Mouse (Mus musculus) right cerebral cortex, postnatal 36 days (tissue): ENCODE data around the gene Slc12a3.
"Not testable (repeated sequence)": the region's sequence is repeated elsewhere in the genome, so short reads cannot be mapped to it uniquely, and the experiment has no call there.

Source experiments
- DNase-seq, 2 experiments: peaks; one replicate each; pipeline ENCODE4 v3.0.0; 2022; ENCODE audit warnings: low spot score in 2 of 2, mixed read lengths in 1 of 2

The Slc12a3 gene

GRCm38 (mm10) chr8:94399361-94399953, 70.5 kb downstream of the Slc12a3 start:
- DNase-seq: no peak

- not testable (repeated sequence) for DNase-seq
Measured at GRCm38 (mm10) chr8:94399957-94400356, 71.0 kb downstream of the Slc12a3 start.

- DNase-seq: no peak
Measured at GRCm38 (mm10) chr8:94408443-94409080, 79.6 kb downstream of the Slc12a3 start.

- no peak for DNase-seq
Measured at GRCm38 (mm10) chr8:94409523-94409922, 80.5 kb downstream of the Slc12a3 start.

GRCm38 (mm10) chr8:94412518-94412917, 83.5 kb downstream of the Slc12a3 start:
- no peak for DNase-seq

- no peak for DNase-seq
Measured at GRCm38 (mm10) chr8:94413509-94413908, 84.5 kb downstream of the Slc12a3 start.

- no peak for DNase-seq
Measured at GRCm38 (mm10) chr8:94415218-94415617, 86.2 kb downstream of the Slc12a3 start.
